Mouse (Mus musculus) liver, adult 2 months (tissue): ENCODE measurements around the gene Gcc2. TPM values are rescaled to one million over a fixed set of nuclear protein-coding genes. Genes with fewer than 3 reads are reported as not detected.

ENCODE experiments used
- DNase-seq: peaks from one replicate; pipeline ENCODE4 v3.0.0-alpha.2; 2011; ENCODE audit warnings: low read depth, low spot score; ENCODE audit errors: extremely low read depth
- H3K27ac ChIP-seq: fragments of 200-500 bp; replicated peaks from 2 replicates; pipeline ENCODE4 v1.5.1; 2012; ENCODE audit warnings: low read depth, mild to moderate bottlenecking, control low read depth, inconsistent platforms, low read length; ENCODE audit not compliant: insufficient read depth
- H3K27me3 ChIP-seq: fragments of 200-500 bp; 2 replicates; pipeline ENCODE4 v1.6.1; 2012; ENCODE audit warnings: mild to moderate bottlenecking, moderate library complexity, low read length, inconsistent platforms; ENCODE audit not compliant: control insufficient read depth, insufficient read depth
- H3K36me3 ChIP-seq: fragments of 200-500 bp; 2 replicates; pipeline ENCODE4 v1.6.1; 2012; ENCODE audit warnings: low read length, inconsistent platforms; ENCODE audit not compliant: control insufficient read depth, insufficient read depth
- H3K4me1 ChIP-seq: fragments of 200-500 bp; 2 replicates; pipeline ENCODE4 v1.6.1; 2011; ENCODE audit warnings: low read length; ENCODE audit not compliant: control insufficient read depth, insufficient read depth
- H3K4me3 ChIP-seq: fragments of 200-500 bp; 2 replicates; pipeline ENCODE4 v1.5.1; 2011; ENCODE audit warnings: low read depth, mild to moderate bottlenecking, control low read depth, low read length, moderate library complexity; ENCODE audit not compliant: insufficient read depth
- H3K79me2 ChIP-seq: fragments of 200-500 bp; 2 replicates; pipeline ENCODE4 v1.6.1; 2012; ENCODE audit warnings: inconsistent platforms, mild to moderate bottlenecking, low read length, moderate library complexity; ENCODE audit not compliant: control insufficient read depth, insufficient read depth
- H3K9ac ChIP-seq: fragments of 200-500 bp; 2 replicates; pipeline ENCODE4 v1.6.1; 2012; ENCODE audit warnings: low read depth, mild to moderate bottlenecking, control low read depth, inconsistent platforms, low read length
- CTCF ChIP-seq: fragments of 200-500 bp; IDR thresholded peaks from 2 replicates; pipeline ENCODE4 v1.5.1; 2011; ENCODE audit warnings: low read depth, low read length, control low read depth
- POLR2A ChIP-seq: fragments of 200-500 bp; IDR thresholded peaks from 2 replicates; pipeline ENCODE4 v1.6.1; 2011; ENCODE audit warnings: low read length, control low read depth; ENCODE audit not compliant: insufficient read depth; ENCODE audit errors: extremely low read depth
- WGBS: fragments of 180-500 bp; shearing (Covaris S2); methylation state at CpG from one replicate; pipeline ENCODE4 v1.1.7; 2018; 5-methylcytosine and 5-hydroxymethylcytosine counted together
- polyA plus RNA-seq: library from polyadenylated mRNA; depleted of rRNA; stranded (reverse); fragments of >200 nt; gene quantifications from 2 replicates; pipeline ENCODE4 v1.2.3, GENCODE M21; 2012
- total RNA-seq: library from RNA; depleted of rRNA; stranded (reverse); fragments of >200 nt; gene quantifications from 2 replicates; pipeline ENCODE4 v1.2.3, GENCODE M21; 2014

The Gcc2 gene
- total and polyA plus RNA-seq, 2 experiments: 5.3 to 20.4 TPM

GRCm38 (mm10) chr10:58310791-58311190 is 55.5 kb downstream of the Gcc2 start:
- WGBS: 70% methylated on average over 1 of the region's 1 CpGs
- Histone ChIP-seq H3K36me3 (peaks cover 28% of the 10 kb centered on the region), H3K4me1 (no peaks in the 10 kb centered on the region), H3K4me3 (no peak overlapping the region), H3K27ac (no peak overlapping the region), H3K9ac (no peak overlapping the region), H3K79me2 (no peaks in the 10 kb centered on the region), H3K27me3 (no peaks in the 10 kb centered on the region)
- TF ChIP-seq CTCF (no peak), POLR2A (no peak)
- DNase-seq: no peak

GRCm38 (mm10) chr10:58312887-58313286 is 57.6 kb downstream of the Gcc2 start:
- Histone ChIP-seq H3K36me3 (peaks cover 23% of the 10 kb centered on the region), H3K4me1 (no peaks in the 10 kb centered on the region), H3K79me2 (no peaks in the 10 kb centered on the region), H3K27me3 (no peaks in the 10 kb centered on the region), H3K9ac (no peak overlapping the region), H3K27ac (no peak overlapping the region), H3K4me3 (no peak overlapping the region)
- no peak for DNase-seq
- 99% methylated on average over 5 of the region's 5 CpGs for WGBS
- TF ChIP-seq CTCF: no peak

GRCm38 (mm10) chr10:58320881-58321280 is 65.6 kb downstream of the Gcc2 start:
- no peak overlapping the region for H3K9ac ChIP-seq
- peaks cover 2% of the 10 kb centered on the region; the same call in 1 of the 2 replicates for H3K79me2 ChIP-seq
- DNase-seq: peak; percentile 21
- 87% methylated on average over 3 of the region's 3 CpGs for WGBS
- no peak overlapping the region for H3K4me3 ChIP-seq
- H3K27me3 ChIP-seq: no peaks in the 10 kb centered on the region
- no peaks in the 10 kb centered on the region for H3K36me3 ChIP-seq
- TF ChIP-seq CTCF (no peak), POLR2A (no peak)
- no peak overlapping the region for H3K27ac ChIP-seq
- no peaks in the 10 kb centered on the region for H3K4me1 ChIP-seq

GRCm38 (mm10) chr10:58322361-58323027 is 67.2 kb downstream of the Gcc2 start:
- H3K9ac ChIP-seq: peak overlapping the region; percentile 1; the same call in 1 of the 2 replicates
- H3K79me2 ChIP-seq: peaks cover 2% of the 10 kb centered on the region; the same call in 1 of the 2 replicates
- H3K4me3 ChIP-seq: peak overlapping the region; percentile 2
- DNase-seq: no peak
- no peaks in the 10 kb centered on the region for H3K4me1 ChIP-seq
- peak overlapping the region; percentile 19 for H3K27ac ChIP-seq
- no peaks in the 10 kb centered on the region for H3K27me3 ChIP-seq
- no peak for TF ChIP-seq POLR2A
- no peak for TF ChIP-seq CTCF
- no peaks in the 10 kb centered on the region for H3K36me3 ChIP-seq
- 20% methylated on average over 6 of the region's 6 CpGs for WGBS

GRCm38 (mm10) chr10:58323028-58323991 is 68.0 kb downstream of the Gcc2 start, which contains the start of gene Lims1:
Lims1 (plus strand) TSS chr10:58323466.
- H3K79me2 ChIP-seq: peaks cover 5% of the 10 kb centered on the region; the same call in 1 of the 2 replicates
- H3K36me3 ChIP-seq: no peaks in the 10 kb centered on the region
- peak within 1 kb of the TSS; percentile 76 for H3K4me3 ChIP-seq
- H3K27ac ChIP-seq: peak within 1 kb of the TSS; percentile 51
- peak; percentile 92 for DNase-seq
- WGBS: under 1% methylated on average over 82 of the region's 86 CpGs
- TF ChIP-seq POLR2A (peak; percentile 90), CTCF (no peak)
- H3K4me1 ChIP-seq: no peaks in the 10 kb centered on the region
- peak within 1 kb of the TSS; percentile 75 for H3K9ac ChIP-seq
- no peaks in the 10 kb centered on the region for H3K27me3 ChIP-seq
